Mouse (Mus musculus): ENCODE data around the gene Slc25a33.

- TF ChIP-seq CTCF (IDR thresholded peaks at IDR 0.05) (no peak), POLR2A (IDR thresholded peaks at IDR 0.05; ENCODE audit: insufficient read depth, low read depth, low read length) (no peak), EP300 (IDR thresholded peaks at IDR 0.05; ENCODE audit: insufficient read depth, low read depth, low read length) (peak; percentile 39; the same call in 1 of the 2 replicates)
Measured at GRCm38 (mm10) chr4:149813409-149814184, 39.5 kb upstream of the Slc25a33 start.
